Mouse (Mus musculus) liver, embryonic 11.5 days (tissue): ENCODE data around the gene Rnase10. TPM values are rescaled to one million over a fixed set of nuclear protein-coding genes. Genes with fewer than 3 reads are reported as not detected.
A peak's percentile ranks its signal among the peaks of the same experiment; 100 is the strongest.

ENCODE experiments used
- ATAC-seq: fragments of 200-750 bp; cut with Nextera tagmentation; replicated peaks from 2 replicates; pipeline ENCODE4 v1.8.0; 2017; ENCODE audit warnings: moderate number of reproducible peaks, mild to moderate bottlenecking, moderate TSS enrichment, moderate library complexity; ENCODE audit not compliant: low FRiP score
- DNase-seq: peaks from one replicate; pipeline ENCODE4 v3.0.0-alpha.2; 2017; ENCODE audit warnings: low spot score
- H3K27ac ChIP-seq: fragments of 300-500 bp; sonication (generic); 2 replicates; pipeline ENCODE4 v1.5.1; 2014; ENCODE audit warnings: mild to moderate bottlenecking, low read depth, low read length, control low read depth
- H3K27me3 ChIP-seq: fragments of 300-500 bp; sonication (generic); replicated peaks from 2 replicates; pipeline ENCODE4 v1.6.1; 2014; ENCODE audit warnings: low read length, mixed read lengths; ENCODE audit not compliant: control insufficient read depth, insufficient read depth
- H3K36me3 ChIP-seq: fragments of 300-500 bp; sonication (generic); 2 replicates; pipeline ENCODE4 v1.6.1; 2014; ENCODE audit warnings: mild to moderate bottlenecking, low read length, moderate library complexity, mixed read lengths; ENCODE audit not compliant: control insufficient read depth, insufficient read depth
- H3K4me1 ChIP-seq: fragments of 300-500 bp; sonication (generic); replicated peaks from 2 replicates; pipeline ENCODE4 v1.6.1; 2014; ENCODE audit warnings: low read length, mixed read lengths; ENCODE audit not compliant: control insufficient read depth, insufficient read depth
- H3K4me2 ChIP-seq: fragments of 300-500 bp; sonication (generic); 2 replicates; pipeline ENCODE4 v1.6.1; 2014; ENCODE audit warnings: mild to moderate bottlenecking, control low read depth, moderate library complexity
- H3K4me3 ChIP-seq: fragments of 300-500 bp; sonication (generic); 2 replicates; pipeline ENCODE4 v1.5.1; 2014; ENCODE audit warnings: low read depth, low read length, control low read depth
- H3K9ac ChIP-seq: fragments of 300-500 bp; sonication (generic); 2 replicates; pipeline ENCODE4 v1.6.1; 2014; ENCODE audit warnings: low read depth, low read length, control low read depth
- H3K9me3 ChIP-seq: fragments of 300-500 bp; sonication (generic); 2 replicates; pipeline ENCODE4 v1.6.1; 2016; ENCODE audit warnings: low read length, inconsistent platforms, mixed read lengths; ENCODE audit not compliant: control insufficient read depth
- WGBS: fragments of 180-500 bp; shearing (Covaris S2); extraction: QIAGEN DNeasy Blood & Tissue Kit; methylation state at CpG from one replicate; pipeline ENCODE4 v1.1.7; 2014; 5-methylcytosine and 5-hydroxymethylcytosine counted together
- polyA plus RNA-seq: library from polyadenylated mRNA; unstranded; fragments of >200 nt; fragmentation: Nextera tagmentation; extraction: Ambion mirVana; gene quantifications from 2 replicates; pipeline ENCODE4 v1.2.1, GENCODE M21; 2014

The Rnase10 gene
- polyA plus RNA-seq, 1 experiment from 2014 or later, result not detected

DNA sequence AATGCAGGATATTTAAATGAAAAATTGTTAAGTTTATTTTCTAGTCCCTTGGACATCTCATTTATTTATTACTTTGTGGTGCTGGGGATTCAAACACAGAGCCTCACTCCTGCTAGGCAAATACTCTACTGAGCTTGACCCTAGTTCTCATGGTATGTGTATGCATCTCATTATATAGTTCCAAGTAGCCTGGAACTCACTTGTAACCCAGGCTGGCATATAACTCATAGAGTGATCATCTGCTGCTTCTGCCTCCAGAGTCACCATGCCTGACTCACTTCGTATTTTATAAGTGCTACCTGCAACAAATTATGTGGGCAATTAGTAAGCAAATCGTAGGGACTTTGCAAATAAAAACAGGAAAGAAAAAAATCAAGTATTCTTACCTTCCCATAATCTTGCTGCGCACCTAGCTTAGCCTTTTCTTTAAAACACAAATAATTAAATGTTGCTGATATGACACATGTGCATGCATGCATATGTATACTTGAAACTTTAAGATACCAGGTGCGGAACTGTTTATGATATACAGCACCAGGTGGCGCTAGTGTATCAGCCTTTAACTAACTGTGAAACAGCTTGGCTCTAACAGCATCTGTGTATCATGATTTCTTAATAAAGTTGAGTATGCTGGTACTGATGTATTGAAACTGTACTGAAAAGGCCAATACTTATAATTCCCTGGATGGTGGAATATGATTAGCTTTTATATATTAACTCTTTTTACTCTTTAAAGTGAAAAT, 19.0 kb downstream of the Rnase10 start:
- Histone ChIP-seq H3K9me3 (no peaks in the 10 kb centered on the region), H3K4me1 (no peaks in the 10 kb centered on the region), H3K4me2 (no peak overlapping the region), H3K27me3 (no peaks in the 10 kb centered on the region), H3K27ac (no peak overlapping the region), H3K4me3 (no peak overlapping the region), H3K9ac (no peak overlapping the region), H3K36me3 (no peaks in the 10 kb centered on the region)
- DNase-seq (no peak), ATAC-seq (peak; percentile 76)
- WGBS, result 33% methylated on average over 5 of the region's 5 CpGs

DNA sequence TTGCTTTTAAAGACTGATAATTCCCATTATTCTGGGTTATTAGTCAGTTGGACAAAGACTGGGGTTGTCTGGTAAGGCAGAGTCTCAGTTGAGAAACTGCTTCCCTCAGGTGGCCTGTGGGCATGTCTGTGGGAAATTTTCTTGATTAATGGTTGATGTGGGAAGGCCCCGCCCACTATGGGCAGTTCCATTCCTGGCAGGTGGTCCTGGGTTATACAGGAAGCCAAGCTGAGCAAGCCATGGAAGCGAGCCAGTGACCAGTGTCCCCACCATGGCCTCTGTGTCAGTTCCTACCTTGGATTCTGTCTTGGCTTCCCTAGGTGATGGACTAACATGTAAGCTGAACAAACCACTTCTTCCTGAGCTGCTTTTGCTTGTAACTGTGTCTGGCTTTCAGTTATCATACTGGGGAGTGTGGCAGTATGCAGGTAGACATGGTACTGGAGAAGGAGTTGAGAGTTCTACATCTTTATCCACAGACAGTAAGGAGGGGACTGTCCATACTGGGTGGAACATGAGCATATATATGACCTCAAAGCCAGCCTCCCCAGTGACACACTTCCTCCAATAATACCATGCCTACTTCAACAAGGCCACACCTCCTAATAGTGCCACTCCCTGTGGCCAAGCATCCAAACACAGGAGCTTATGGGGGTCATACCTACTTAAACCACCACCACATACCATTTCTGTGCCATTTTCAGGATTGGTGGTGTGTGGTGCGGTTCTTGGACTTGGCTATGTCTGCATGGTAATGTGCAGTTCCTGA, 20.0 kb downstream of the Rnase10 start:
- WGBS, result 62% methylated on average over 3 of the region's 3 CpGs
- ATAC-seq, result 0 out of 2 replicates have a peak, but pooled peaks have one; percentile 23

DNA sequence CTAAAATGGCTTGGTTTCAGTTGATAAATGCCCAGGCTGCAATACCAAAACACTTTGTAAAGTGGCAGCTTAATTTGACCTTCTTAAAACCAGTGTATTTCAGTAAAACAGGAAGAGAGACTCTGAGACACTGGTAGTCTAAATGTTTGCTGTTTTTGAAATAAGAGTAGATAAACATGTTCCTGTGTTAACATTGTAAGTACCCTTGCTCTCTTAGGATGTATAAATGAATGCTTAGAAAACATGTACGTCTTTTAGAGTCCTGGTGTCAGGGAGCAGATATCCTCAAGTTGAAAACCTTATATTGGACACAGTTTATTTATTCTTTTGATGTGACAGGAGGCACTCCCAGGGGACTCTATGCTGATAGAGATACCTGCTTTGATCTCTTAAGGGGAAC, 27.7 kb downstream of the Rnase10 start:
- Histone ChIP-seq H3K4me3 (no peak overlapping the region), H3K9ac (no peak overlapping the region), H3K27ac (no peak overlapping the region), H3K27me3 (no peaks in the 10 kb centered on the region), H3K4me1 (no peaks in the 10 kb centered on the region), H3K36me3 (no peaks in the 10 kb centered on the region), H3K4me2 (no peak overlapping the region), H3K9me3 (no peaks in the 10 kb centered on the region)
- no peak for ATAC-seq
- WGBS, result 65% methylated on average over 1 of the region's 1 CpGs
- no peak for DNase-seq

More for the DNA sequence above, 20.0 kb downstream of the Rnase10 start:
- Histone ChIP-seq H3K36me3 (no peaks in the 10 kb centered on the region), H3K27me3 (no peaks in the 10 kb centered on the region), H3K9ac (no peak overlapping the region), H3K4me1 (no peaks in the 10 kb centered on the region), H3K9me3 (no peaks in the 10 kb centered on the region), H3K4me2 (no peak overlapping the region), H3K27ac (no peak overlapping the region), H3K4me3 (no peak overlapping the region)
- no peak for DNase-seq

DNA sequence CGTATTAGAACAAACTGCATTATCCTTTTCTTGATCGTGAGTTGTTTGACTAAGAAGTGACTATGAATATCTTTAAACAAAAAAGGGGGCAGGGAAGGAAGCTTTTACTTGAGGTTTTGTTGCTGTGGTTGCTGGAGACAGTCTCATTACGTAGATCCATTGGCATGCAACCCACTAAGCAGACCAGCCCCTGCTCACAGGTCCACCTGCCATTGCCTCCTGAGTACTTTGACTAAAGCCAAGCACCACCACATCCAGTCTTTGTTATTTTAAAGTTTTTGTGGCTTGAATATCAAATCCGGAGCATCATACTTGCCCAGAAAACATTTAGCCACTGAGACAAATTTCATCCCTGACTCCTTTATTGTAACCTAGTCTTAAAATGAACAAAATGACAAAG, 28.7 kb downstream of the Rnase10 start:
- Histone ChIP-seq H3K36me3 (no peaks in the 10 kb centered on the region), H3K9ac (no peak overlapping the region), H3K4me1 (no peaks in the 10 kb centered on the region), H3K27me3 (no peaks in the 10 kb centered on the region), H3K27ac (no peak overlapping the region), H3K9me3 (no peaks in the 10 kb centered on the region), H3K4me2 (no peak overlapping the region), H3K4me3 (no peak overlapping the region)
- no peak for ATAC-seq
- no peak for DNase-seq
- WGBS, result 74% methylated on average over 4 of the region's 4 CpGs

DNA sequence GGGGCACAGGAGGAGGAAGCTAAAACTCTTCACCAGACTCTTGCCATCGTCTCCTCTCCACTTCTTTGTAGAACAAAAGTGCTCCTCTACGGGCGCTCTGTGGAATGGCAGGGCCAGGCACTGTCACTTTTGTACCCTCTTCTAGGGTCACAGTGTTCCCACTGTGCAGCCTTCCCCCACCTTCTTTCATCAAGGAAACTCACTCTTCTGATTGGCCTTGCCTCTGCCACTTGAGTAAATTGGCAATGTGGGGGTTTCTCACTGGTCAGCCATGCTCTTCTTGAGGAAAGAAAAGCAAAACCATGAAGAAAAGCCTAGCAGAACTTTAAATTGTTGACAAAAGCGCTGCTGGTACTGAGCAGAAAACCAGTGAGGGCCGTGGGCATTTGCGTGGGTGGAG, 34.2 kb downstream of the Rnase10 start, which contains the start of gene Rnase9:
TSS of gene Rnase9 (minus strand) at position 101 of the 400 bp plus-strand sequence.
- no peak within 1 kb of the TSS for H3K4me2 ChIP-seq
- no peak within 1 kb of the TSS for H3K27ac ChIP-seq
- H3K27me3 ChIP-seq, result no peaks in the 10 kb centered on the region
- 78% methylated on average over 6 of the region's 6 CpGs for WGBS
- ATAC-seq (no peak), DNase-seq (no peak)
- H3K4me1 ChIP-seq, result no peaks in the 10 kb centered on the region
- H3K36me3 ChIP-seq, result no peaks in the 10 kb centered on the region
- no peaks in the 10 kb centered on the region for H3K9me3 ChIP-seq
- no peak within 1 kb of the TSS for H3K9ac ChIP-seq
- H3K4me3 ChIP-seq, result no peak within 1 kb of the TSS

DNA sequence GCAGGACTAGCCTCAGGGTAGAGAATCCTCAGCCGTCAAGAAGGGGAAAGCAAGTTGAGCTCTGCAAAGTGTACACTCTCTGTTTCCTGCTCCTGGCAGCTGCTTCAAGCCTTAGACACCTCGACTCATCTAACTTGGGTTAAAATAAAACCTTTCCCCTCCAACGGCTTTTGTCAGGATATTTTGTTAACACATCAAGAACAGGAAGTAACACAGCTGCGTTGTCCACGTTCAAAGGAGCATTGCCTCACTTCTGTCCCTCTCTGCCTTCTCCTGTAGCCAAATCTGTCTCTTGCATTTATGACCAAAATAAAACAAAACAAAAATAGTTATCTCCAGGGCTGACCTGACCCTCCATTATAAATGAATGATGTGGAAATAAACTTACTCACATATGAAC, 40.3 kb downstream of the Rnase10 start:
- Histone ChIP-seq H3K4me2 (no peak overlapping the region), H3K4me3 (no peak overlapping the region), H3K4me1 (no peaks in the 10 kb centered on the region), H3K36me3 (no peaks in the 10 kb centered on the region), H3K27ac (no peak overlapping the region), H3K9me3 (no peaks in the 10 kb centered on the region), H3K9ac (no peak overlapping the region), H3K27me3 (no peaks in the 10 kb centered on the region)
- 27% methylated on average over 5 of the region's 5 CpGs for WGBS
- no peak for ATAC-seq
- DNase-seq, result no peak

DNA sequence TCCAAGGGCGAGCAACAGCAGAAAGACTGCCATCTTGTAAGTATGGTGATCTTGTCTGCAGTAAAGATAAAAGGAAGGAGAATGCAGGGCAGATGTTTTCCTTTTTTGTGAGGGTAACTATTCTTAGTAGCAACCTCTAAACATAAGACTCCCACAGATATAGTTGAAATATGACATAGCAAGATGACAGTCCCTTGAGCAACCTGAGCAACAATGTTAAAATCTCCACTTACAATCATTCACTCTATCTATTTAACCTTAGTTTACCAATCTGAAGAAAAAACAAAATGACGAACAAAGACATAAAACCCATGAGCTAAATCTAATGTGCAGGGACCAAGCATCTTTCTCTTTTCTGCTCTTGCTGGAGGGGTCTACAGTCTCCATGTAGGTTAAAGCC, 42.5 kb downstream of the Rnase10 start, which contains the start of gene Rnase11:
TSS of gene Rnase11 (minus strand) at position 101 of the 400 bp plus-strand sequence.
- Histone ChIP-seq H3K4me3 (no peak within 1 kb of the TSS), H3K4me2 (no peak within 1 kb of the TSS), H3K27me3 (no peaks in the 10 kb centered on the region), H3K9me3 (no peaks in the 10 kb centered on the region), H3K36me3 (no peaks in the 10 kb centered on the region), H3K4me1 (no peaks in the 10 kb centered on the region), H3K27ac (no peak within 1 kb of the TSS), H3K9ac (no peak within 1 kb of the TSS)
- DNase-seq (no peak), ATAC-seq (no peak)
- WGBS, result 80% methylated on average over 2 of the region's 2 CpGs

DNA sequence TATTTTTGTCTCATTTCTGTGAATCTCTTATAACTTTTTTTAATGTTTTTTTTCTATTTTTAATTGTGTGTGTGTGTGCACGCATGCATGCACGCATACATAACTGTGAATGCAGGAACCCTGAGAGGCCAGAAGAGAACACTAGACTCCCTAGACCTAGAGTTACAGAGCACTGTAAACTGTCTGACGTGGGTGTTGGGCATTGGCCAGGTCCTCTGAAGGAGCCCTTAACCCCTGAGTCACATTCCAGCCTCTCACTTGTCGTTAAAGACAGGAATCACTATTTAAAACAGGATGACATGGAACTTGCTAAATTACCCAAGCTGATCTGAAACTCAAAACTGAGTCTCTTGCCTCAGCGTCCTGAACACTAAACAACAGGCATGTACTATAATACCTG, 44.4 kb downstream of the Rnase10 start:
- 72% methylated on average over 5 of the region's 5 CpGs for WGBS
- DNase-seq, result no peak

More for the DNA sequence above, 44.4 kb downstream of the Rnase10 start:
- Histone ChIP-seq H3K9ac (no peak overlapping the region), H3K4me3 (no peak overlapping the region), H3K27ac (no peak overlapping the region), H3K9me3 (no peaks in the 10 kb centered on the region), H3K4me1 (no peaks in the 10 kb centered on the region), H3K27me3 (no peaks in the 10 kb centered on the region), H3K36me3 (no peaks in the 10 kb centered on the region), H3K4me2 (no peak overlapping the region)
- no peak for ATAC-seq
